ENCODE assay signal across 17 mouse cellular contexts in the genomic region with DNA sequence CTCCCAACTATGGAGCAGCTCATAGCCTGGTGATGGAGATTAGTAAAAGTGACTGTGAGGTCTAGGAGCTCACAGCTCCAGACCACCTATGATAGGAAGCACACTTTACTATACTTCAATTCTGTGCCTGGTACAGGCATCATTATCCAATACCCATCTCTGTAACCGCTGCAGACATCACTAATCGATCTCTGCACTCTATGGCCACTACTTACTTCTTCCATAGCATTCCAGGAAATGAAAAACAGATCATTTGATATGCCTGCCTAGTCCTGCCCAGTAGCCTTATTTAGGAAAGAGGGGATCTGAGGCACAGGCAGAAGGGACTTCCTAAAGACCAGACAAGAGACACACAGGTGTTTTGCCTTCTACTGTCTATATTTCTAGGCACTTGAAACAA. TPM values are rescaled to one million over a fixed set of nuclear protein-coding genes. Genes with fewer than 3 reads are reported as not detected.
DNase-seq lines count a peak whose midpoint lies in the region; ATAC-seq and TF ChIP-seq lines count a peak whose summit lies in the region.
"Had no signal": no experiment of that assay in that cellular context is flagged by ENCODE, and none has a peak within 500 bp of the region (broad histone marks: within the 10 kb centered on the region; RNA-seq: fewer than 3 reads in every experiment).

No protein-coding gene starts in this region.

- no peak for DNase-seq in forebrain, postnatal 0 days
- DNase-seq in lung, adult 18-20 months = no peak
- DNase-seq in ES-CJ7 (ENCODE audit: low read depth, low spot score) = peak; percentile 58
- no peak for DNase-seq in limb, embryonic 10.5 days (ENCODE audit: low spot score)
- no peak for DNase-seq in cerebellum, adult 8-10 months
- DNase-seq in frontal cortex, adult 2 months (ENCODE audit: extremely low spot score in 1 of 2, low spot score in 1 of 2) = no peak
- DNase-seq: adrenal gland, postnatal 36 days; cerebellum, adult 9-11 months; gastrocnemius, postnatal 25 days; left cerebral cortex, postnatal 4 days had no signal

- no peak overlapping the region for H3K4me3 ChIP-seq in forebrain, embryonic 12.5 days (replicated peaks)
- H3K4me3 ChIP-seq in forebrain, postnatal 0 days (ENCODE audit: low read depth, low read length) = no peak overlapping the region
- H3K4me3 ChIP-seq in lung, embryonic 16.5 days (ENCODE audit: low read length) = no peak overlapping the region
- 0 out of 2 replicates have a peak overlapping the region, but pooled peaks have one; percentile 13 for H3K4me3 ChIP-seq in limb, embryonic 10.5 days
- H3K4me3 ChIP-seq: embryonic facial prominence, embryonic 12.5 days; lung, embryonic 15.5 days had no signal

- WGBS in forebrain, embryonic 12.5 days = 82% methylated on average over 2 of the region's 2 CpGs
- 87% methylated on average over 2 of the region's 2 CpGs for WGBS in forebrain, postnatal 0 days
- 82% methylated on average over 2 of the region's 2 CpGs for WGBS in lung, embryonic 16.5 days
- WGBS in limb, embryonic 10.5 days = 88% methylated on average over 2 of the region's 2 CpGs

- ATAC-seq in forebrain, embryonic 12.5 days (ENCODE audit: low FRiP score) = no peak
- ATAC-seq in forebrain, postnatal 0 days = no peak
- ATAC-seq in lung, embryonic 16.5 days (ENCODE audit: low read depth) = no peak
- ATAC-seq: hindbrain, embryonic 16.5 days had no signal

- H3K27me3 ChIP-seq in forebrain, embryonic 12.5 days = no peaks in the 10 kb centered on the region
- H3K27me3 ChIP-seq in forebrain, postnatal 0 days (ENCODE audit: insufficient read depth, low read length) = no peaks in the 10 kb centered on the region
- H3K27me3 ChIP-seq in lung, embryonic 16.5 days (ENCODE audit: control insufficient read depth, insufficient read depth, low read depth, low read length) = no peaks in the 10 kb centered on the region; the same call in 1 of the 2 replicates
- no peaks in the 10 kb centered on the region for H3K27me3 ChIP-seq in limb, embryonic 10.5 days (ENCODE audit: low read depth, poor library complexity, severe bottlenecking)
- H3K27me3 ChIP-seq: embryonic facial prominence, embryonic 12.5 days; lung, embryonic 15.5 days had no signal

- H3K36me3 ChIP-seq in forebrain, embryonic 12.5 days (replicated peaks) = peaks cover 12% of the 10 kb centered on the region
- peaks cover 5% of the 10 kb centered on the region; the same call in 1 of the 2 replicates for H3K36me3 ChIP-seq in forebrain, postnatal 0 days (ENCODE audit: insufficient read depth)
- H3K36me3 ChIP-seq in lung, embryonic 16.5 days (ENCODE audit: control insufficient read depth, insufficient read depth, low read length) = no peaks in the 10 kb centered on the region
- H3K36me3 ChIP-seq in limb, embryonic 10.5 days = peaks cover 19% of the 10 kb centered on the region
- H3K36me3 ChIP-seq: lung, embryonic 15.5 days had no signal

- no peaks in the 10 kb centered on the region for H3K9me3 ChIP-seq in forebrain, embryonic 12.5 days
- H3K9me3 ChIP-seq in forebrain, postnatal 0 days (ENCODE audit: low read length) = no peaks in the 10 kb centered on the region
- H3K9me3 ChIP-seq in lung, embryonic 16.5 days (ENCODE audit: control insufficient read depth, low read length) = no peaks in the 10 kb centered on the region
- no peaks in the 10 kb centered on the region for H3K9me3 ChIP-seq in limb, embryonic 10.5 days (replicated peaks)
- H3K9me3 ChIP-seq: embryonic facial prominence, embryonic 12.5 days; lung, embryonic 15.5 days had no signal

- H3K27ac ChIP-seq in forebrain, embryonic 12.5 days = 0 out of 2 replicates have a peak overlapping the region, but pooled peaks have one; percentile 48
- H3K27ac ChIP-seq in forebrain, postnatal 0 days (ENCODE audit: low read depth, low read length) = no peak overlapping the region
- H3K27ac ChIP-seq in lung, embryonic 16.5 days (ENCODE audit: low read length) = no peak overlapping the region
- H3K27ac ChIP-seq in limb, embryonic 10.5 days = no peak overlapping the region
- H3K27ac ChIP-seq: lung, embryonic 15.5 days had no signal

- TF ChIP-seq CTCF in forebrain, postnatal 0 days (IDR thresholded peaks at IDR 0.05; ENCODE audit: low read depth) = no peak

- no peak overlapping the region for H3K4me2 ChIP-seq in forebrain, embryonic 12.5 days
- H3K4me2 ChIP-seq in forebrain, postnatal 0 days (ENCODE audit: low read depth) = no peak overlapping the region
- H3K4me2 ChIP-seq in lung, embryonic 16.5 days (ENCODE audit: low read depth, low read length) = 0 out of 2 replicates have a peak overlapping the region, but pooled peaks have one; percentile 21
- H3K4me2 ChIP-seq: liver, embryonic 11.5 days; lung, embryonic 15.5 days had no signal

- no peak overlapping the region for H3K9ac ChIP-seq in forebrain, embryonic 12.5 days
- H3K9ac ChIP-seq in forebrain, postnatal 0 days = no peak overlapping the region
- no peak overlapping the region for H3K9ac ChIP-seq in lung, embryonic 16.5 days (ENCODE audit: low read length)
- H3K9ac ChIP-seq: lung, embryonic 15.5 days had no signal

- H3K4me1 ChIP-seq in forebrain, embryonic 12.5 days = peaks cover 92% of the 10 kb centered on the region
- H3K4me1 ChIP-seq in forebrain, postnatal 0 days (ENCODE audit: insufficient read depth) = no peaks in the 10 kb centered on the region; the same call in 1 of the 2 replicates
- peaks cover 14% of the 10 kb centered on the region for H3K4me1 ChIP-seq in lung, embryonic 16.5 days (replicated peaks; ENCODE audit: control insufficient read depth, insufficient read depth, low read length)
- peaks cover 87% of the 10 kb centered on the region for H3K4me1 ChIP-seq in limb, embryonic 10.5 days

RNA-seq across cellular contexts. Expression of a gene that starts 59.9 kb away (rescaled TPM):
- polyA plus RNA-seq in forebrain, embryonic 12.5 days (2016; fragmentation: Nextera tagmentation; extraction: Ambion mirVana) = 20.3 and 30.2 TPM in 2 replicates
- total RNA-seq in forebrain, postnatal 0 days (2014; rRNA removed) = 79.9 and 85.6 TPM in 2 replicates
- 9.2 and 10.8 TPM in 2 replicates for polyA plus RNA-seq in forebrain, postnatal 0 days (2015; fragmentation: Nextera tagmentation; extraction: Ambion mirVana)
- 1.5 and 1.6 TPM in 2 replicates for polyA plus RNA-seq in lung, embryonic 16.5 days (2015; fragmentation: Nextera tagmentation; extraction: Ambion mirVana)
- 9.6 and 10.8 TPM in 2 replicates for polyA plus RNA-seq in limb, embryonic 10.5 days (2016; fragmentation: Nextera tagmentation; extraction: Ambion mirVana)
- polyA plus RNA-seq in frontal cortex, adult 2 months (2012; rRNA removed) = 7.3 and 8.9 TPM in 2 replicates
- total RNA-seq: neutrophil, adult 5-6 weeks had no signal
